Mouse (Mus musculus) heart, postnatal 14 days (tissue): ENCODE measurements at regions not wholly inside any gene's neighbourhood (a gene's known extent, or its start where the extent isn't known, plus 50 kb on each side); places are given as distances from the start of the nearest gene placed in this dataset.
A peak's percentile ranks its signal among the peaks of the same experiment; 100 is the strongest.

Experiments used
- DNase-seq, 2 experiments: peaks; one replicate each; pipeline ENCODE4 v3.0.0; 2021 to 2022
- intact Hi-C: fragments of 180-260 bp; cut with DNase I; formaldehyde crosslinking; loops from one replicate; pipeline ENCODE4 v1.15.1; 2025

DNA sequence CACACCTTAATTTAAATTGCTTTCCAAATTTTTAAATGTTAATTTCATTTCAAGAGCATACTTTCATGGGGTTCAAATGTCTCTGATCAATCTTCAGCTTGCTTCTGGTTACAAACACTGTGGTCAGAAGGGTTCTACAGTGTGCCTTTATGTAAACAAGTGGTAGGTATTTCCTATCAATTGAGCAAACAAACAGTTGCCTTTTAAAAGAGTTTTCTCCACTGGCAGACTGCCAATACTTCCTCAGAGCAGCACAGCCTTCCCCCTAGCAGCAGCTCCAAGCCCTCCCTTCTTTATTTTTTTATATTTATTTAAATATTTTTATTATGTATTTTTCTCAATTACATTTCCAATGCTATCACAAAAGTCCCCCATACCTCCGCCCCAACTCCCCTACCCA, 977.8 kb downstream of the Fstl5 start:
- intact Hi-C loops = no loop called here
- DNase-seq = no peak

DNA sequence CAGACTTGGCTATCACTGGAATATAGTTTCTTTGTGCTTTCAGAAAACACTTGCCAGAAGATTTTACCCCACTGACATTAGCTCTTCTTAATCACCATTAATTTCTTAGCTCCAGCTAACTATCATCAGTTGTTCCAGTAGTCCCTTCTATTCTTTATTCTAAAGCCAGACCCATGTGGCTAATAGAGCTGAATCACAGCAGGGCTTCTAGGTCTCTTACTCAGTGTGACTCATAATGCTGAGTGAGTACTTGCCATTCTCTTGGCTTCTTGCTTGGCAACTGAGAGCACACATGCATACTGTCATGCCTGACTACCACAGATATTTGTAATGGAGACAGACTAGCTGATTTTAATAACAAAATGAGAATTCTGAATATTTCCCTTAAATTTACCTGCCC, 1001.0 kb downstream of the Fstl5 start:
- intact Hi-C loops = no loop called here

DNA sequence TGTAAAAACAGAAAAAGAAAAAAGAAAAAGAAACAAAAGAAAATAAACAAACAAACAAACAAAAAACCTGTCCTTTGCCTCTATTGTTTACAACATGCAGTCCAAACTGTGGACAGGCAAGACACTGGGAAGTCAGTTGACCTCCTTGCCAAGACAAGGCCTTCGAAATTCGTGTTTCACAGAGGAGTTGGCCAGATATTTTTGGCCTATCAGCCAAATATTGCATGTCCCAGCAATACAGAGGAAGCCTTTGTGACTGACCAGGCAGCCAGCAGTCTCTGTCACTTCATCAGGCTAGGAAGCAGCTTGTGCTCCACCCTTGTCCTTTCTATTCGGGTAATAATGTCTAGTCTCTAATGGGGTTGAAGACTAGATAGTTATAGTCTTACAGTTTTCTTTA, 1017.7 kb downstream of the Fstl5 start:
- DNase-seq = no peak
- intact Hi-C loops = no loop called here

More for the DNA sequence above, 1001.0 kb downstream of the Fstl5 start:
- no peak for DNase-seq

DNA sequence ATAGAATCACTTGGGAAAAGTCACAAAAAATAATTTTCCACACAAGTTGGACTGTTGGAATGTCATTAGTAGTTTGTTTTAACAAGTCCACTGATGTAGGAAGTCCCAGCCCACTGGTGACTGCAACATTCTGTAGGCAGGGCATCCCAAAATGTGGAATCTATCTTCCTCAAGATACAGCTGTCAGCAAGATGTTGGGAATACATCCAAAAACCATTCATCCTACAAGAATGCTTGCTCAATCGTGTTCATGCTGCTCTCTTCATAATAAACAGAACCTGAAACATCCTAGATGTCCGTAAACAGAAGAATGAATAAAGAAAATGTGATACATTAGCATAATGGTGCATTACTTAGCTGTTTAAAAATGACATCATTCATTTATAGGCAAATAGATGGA, 1038.9 kb downstream of the Fstl5 start:
- intact Hi-C loops = no loop called here
- DNase-seq = no peak

DNA sequence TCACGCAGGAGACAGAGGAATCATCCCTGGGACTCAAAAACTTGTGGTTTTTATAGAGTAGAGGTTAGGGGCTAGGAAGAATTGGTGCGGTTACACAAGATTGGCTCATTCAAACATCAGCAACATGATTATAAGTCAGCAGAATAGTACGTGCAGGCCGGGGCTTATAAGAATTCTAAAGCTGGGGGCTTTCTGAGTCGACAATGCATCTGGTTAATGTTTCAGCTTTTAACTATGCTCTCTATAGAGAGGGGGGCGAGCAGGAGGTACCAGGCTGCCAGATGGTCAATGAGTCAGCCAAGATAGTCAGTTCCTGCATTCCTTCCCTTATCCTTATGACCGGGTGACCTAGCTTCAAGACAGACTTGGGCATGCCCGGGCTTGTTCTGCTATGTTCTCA, 1046.5 kb downstream of the Fstl5 start:
- DNase-seq = no peak
- intact Hi-C loops = no loop called here

DNA sequence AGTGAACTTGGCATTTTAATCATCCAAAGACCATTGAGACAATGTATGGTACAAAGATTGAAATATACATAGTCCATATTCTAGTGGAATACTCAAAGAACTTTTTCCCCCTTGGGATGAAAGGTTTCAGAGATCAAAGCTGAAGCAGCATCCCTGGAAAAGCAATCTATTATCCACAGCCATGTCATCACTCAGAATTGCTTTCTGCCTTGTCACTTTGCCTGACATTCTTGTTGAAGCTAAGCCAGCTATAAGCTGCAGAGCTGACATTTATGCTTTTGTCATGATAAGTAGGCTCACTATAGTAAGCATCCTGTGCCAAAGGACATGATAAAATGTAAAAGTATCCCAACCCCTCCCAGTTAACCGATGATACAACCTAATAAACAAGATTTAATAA, 1077.6 kb downstream of the Fstl5 start:
- DNase-seq = no peak
- intact Hi-C loops = no loop called here

DNA sequence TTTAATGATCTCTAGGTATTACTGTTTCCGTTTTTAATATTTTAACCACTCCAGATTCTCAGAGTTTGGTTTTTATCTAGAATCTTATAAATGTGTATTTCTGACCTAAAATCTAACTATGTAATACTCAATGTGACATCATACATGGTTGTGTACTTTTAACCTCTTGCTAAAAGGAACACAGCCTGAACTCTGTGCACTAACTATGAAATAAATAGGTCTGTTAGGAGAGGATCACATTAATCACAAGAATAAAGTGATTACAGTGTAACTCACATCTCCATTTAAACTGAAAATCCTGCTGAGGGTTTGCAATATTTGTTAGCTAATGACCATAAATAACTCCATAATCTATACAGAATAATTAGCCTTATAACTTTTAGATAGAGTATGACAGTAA, 1123.8 kb downstream of the Fstl5 start:
- no peak for DNase-seq
- intact Hi-C loops = no loop called here

DNA sequence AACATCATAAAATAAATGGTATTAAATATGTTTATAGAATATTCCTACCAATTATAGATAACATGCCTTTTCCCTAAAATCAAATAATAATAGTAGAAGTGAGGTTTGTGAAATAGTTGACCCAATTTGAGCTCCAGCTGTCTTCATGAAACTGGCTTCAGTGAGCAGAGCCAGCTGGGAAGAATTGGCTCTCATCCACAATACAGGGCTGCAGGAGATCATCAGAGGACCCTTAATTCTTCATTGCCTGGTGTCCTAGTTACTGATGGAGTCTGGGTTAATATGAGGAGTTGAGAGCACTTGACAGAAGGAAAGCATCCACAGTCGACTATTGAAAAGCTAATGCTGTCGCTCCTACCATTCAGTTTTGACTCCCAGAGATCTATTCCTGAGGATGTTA, 1124.2 kb downstream of the Fstl5 start:
- peak; percentile 37 to 56 for DNase-seq
- intact Hi-C loops = no loop called here

DNA sequence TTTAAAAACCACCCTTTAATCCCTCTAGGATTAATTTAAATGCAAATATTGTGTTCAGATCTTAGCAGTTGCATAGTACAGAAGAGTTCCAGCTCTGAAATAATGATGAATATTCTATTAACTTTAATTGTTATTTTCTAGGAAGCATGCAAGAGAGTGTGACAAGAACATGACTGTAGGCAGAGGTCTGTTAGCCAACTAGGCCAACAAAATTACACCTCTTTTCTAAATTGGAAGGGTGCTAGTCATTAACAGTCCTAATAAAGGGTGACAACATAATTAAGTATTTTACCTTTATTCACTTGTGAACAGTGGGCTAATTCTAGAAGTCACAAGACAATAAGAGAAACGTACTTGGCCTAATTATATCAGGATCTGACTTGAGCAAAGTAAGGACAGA, 1151.9 kb downstream of the Fstl5 start:
- intact Hi-C loops = no loop called here
- DNase-seq = no peak
